Mouse (Mus musculus) hindbrain, embryonic 15.5 days (tissue): ENCODE data around the gene Ccl20. TPM values are rescaled to one million over a fixed set of nuclear protein-coding genes. Genes with fewer than 3 reads are reported as not detected.
A peak's percentile ranks its signal among the peaks of the same experiment; 100 is the strongest.

Experiments
- ATAC-seq: fragments of 200-750 bp; cut with Nextera tagmentation; 2 replicates; pipeline ENCODE4 v1.8.0; 2017; ENCODE audit warnings: low read depth, moderate number of reproducible peaks, moderate TSS enrichment; ENCODE audit not compliant: low FRiP score
- H3K27ac ChIP-seq: fragments of 300-500 bp; sonication (generic); replicated peaks from 2 replicates; pipeline ENCODE4 v1.5.1; 2015; ENCODE audit warnings: mild to moderate bottlenecking, inconsistent platforms
- H3K27me3 ChIP-seq: fragments of 300-500 bp; sonication (generic); 2 replicates; pipeline ENCODE4 v1.6.1; 2015; ENCODE audit warnings: control low read depth, inconsistent platforms
- H3K36me3 ChIP-seq: fragments of 300-500 bp; sonication (generic); 2 replicates; pipeline ENCODE4 v1.6.1; 2015; ENCODE audit warnings: control low read depth, inconsistent platforms
- H3K4me1 ChIP-seq: fragments of 300-500 bp; sonication (generic); replicated peaks from 2 replicates; pipeline ENCODE4 v1.6.1; 2015; ENCODE audit warnings: control low read depth, inconsistent platforms
- H3K4me2 ChIP-seq: fragments of 300-500 bp; sonication (generic); 2 replicates; pipeline ENCODE4 v1.6.1; 2015; ENCODE audit warnings: moderate library complexity, mild to moderate bottlenecking, inconsistent platforms
- H3K4me3 ChIP-seq: fragments of 300-500 bp; sonication (generic); 2 replicates; pipeline ENCODE4 v1.5.1; 2015; ENCODE audit warnings: mild to moderate bottlenecking, inconsistent platforms
- H3K9ac ChIP-seq: fragments of 300-500 bp; sonication (generic); 2 replicates; pipeline ENCODE4 v1.6.1; 2015; ENCODE audit warnings: inconsistent platforms
- H3K9me3 ChIP-seq: fragments of 300-500 bp; sonication (generic); 2 replicates; pipeline ENCODE4 v1.6.1; 2016; ENCODE audit warnings: control low read depth, inconsistent platforms
- WGBS: fragments of 180-500 bp; shearing (Covaris S2); methylation state at CpG from one replicate; pipeline ENCODE4 v1.1.7; 2015; 5-methylcytosine and 5-hydroxymethylcytosine counted together
- polyA plus RNA-seq: library from polyadenylated mRNA; unstranded; fragments of >200 nt; fragmentation: Nextera tagmentation; extraction: Ambion mirVana; gene quantifications from 2 replicates; pipeline ENCODE4 v1.2.1, GENCODE M21; 2015

Gene Ccl20
- polyA plus RNA-seq, 1 experiment from 2014 or later, result not detected

DNA sequence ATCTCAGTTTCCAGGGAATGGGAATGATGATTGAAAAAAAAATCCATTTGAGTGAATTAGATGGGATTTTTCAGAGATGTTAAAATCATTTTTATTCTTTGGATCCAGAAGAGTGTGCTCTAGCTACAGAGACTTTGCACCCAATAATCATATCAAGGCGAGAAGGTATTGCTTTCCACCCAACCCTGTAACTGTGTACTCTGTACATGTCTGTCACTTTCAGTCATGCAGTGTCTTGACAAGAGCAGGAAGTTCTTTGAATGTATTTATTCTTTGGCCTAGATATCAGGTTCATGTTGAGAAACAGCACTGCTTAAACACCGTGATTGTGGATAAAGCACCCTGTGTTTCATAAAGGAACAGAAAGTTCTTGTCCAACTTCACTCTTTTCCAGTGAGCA is 30.0 kb downstream of the Ccl20 start:
- Histone ChIP-seq H3K9me3 (no peaks in the 10 kb centered on the region), H3K4me1 (no peaks in the 10 kb centered on the region), H3K27me3 (no peaks in the 10 kb centered on the region), H3K4me3 (no peak overlapping the region), H3K9ac (no peak overlapping the region), H3K27ac (no peak overlapping the region), H3K36me3 (no peaks in the 10 kb centered on the region), H3K4me2 (no peak overlapping the region)
- 95% methylated on average over 2 of the region's 2 CpGs for WGBS
- ATAC-seq, result no peak

DNA sequence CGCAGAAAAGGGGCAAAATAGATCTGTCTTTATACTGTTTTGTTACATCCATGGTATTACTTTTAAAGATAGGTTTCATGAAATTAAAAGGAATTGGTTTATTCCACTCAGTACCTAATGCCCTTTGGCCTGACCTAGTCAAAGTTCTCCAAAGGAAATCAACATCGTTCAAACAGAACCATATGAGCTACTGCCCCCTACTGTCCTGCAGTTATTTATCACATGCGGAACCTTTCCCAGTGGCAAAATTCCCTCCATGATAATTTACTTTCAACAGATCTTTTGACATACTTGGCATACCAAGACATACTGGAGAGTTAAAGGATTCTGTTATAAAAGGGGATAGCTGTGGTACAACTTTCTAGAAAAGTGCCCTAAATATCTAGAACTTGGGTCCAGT is 33.7 kb downstream of the Ccl20 start:
- H3K36me3 ChIP-seq, result no peaks in the 10 kb centered on the region
- no peak overlapping the region for H3K4me2 ChIP-seq
- WGBS, result 77% methylated on average over 3 of the region's 3 CpGs
- no peak overlapping the region for H3K9ac ChIP-seq
- ATAC-seq, result no peak
- no peak overlapping the region for H3K4me3 ChIP-seq
- no peak overlapping the region for H3K27ac ChIP-seq
- no peaks in the 10 kb centered on the region for H3K9me3 ChIP-seq
- no peaks in the 10 kb centered on the region for H3K4me1 ChIP-seq
- no peaks in the 10 kb centered on the region for H3K27me3 ChIP-seq

GRCm38 (mm10) chr1:83152961-83153360 is 36.4 kb downstream of the Ccl20 start:
- WGBS, result 90% methylated on average over 3 of the region's 3 CpGs

GRCm38 (mm10) chr1:83156876-83157275 is 40.3 kb downstream of the Ccl20 start:
- Histone ChIP-seq H3K4me1 (0 out of 2 replicates have a peak, but pooled peaks cover 4% of the 10 kb centered on the region), H3K4me3 (no peak overlapping the region), H3K36me3 (no peaks in the 10 kb centered on the region), H3K27ac (no peak overlapping the region), H3K9ac (no peak overlapping the region), H3K4me2 (no peak overlapping the region), H3K27me3 (no peaks in the 10 kb centered on the region), H3K9me3 (no peaks in the 10 kb centered on the region)
- no peak for ATAC-seq
- 82% methylated on average over 1 of the region's 1 CpGs for WGBS

More at GRCm38 (mm10) chr1:83152961-83153360, 36.4 kb downstream of the Ccl20 start:
- Histone ChIP-seq H3K4me3 (no peak overlapping the region), H3K4me1 (no peaks in the 10 kb centered on the region), H3K9me3 (no peaks in the 10 kb centered on the region), H3K9ac (no peak overlapping the region), H3K27me3 (no peaks in the 10 kb centered on the region), H3K27ac (no peak overlapping the region), H3K4me2 (no peak overlapping the region), H3K36me3 (no peaks in the 10 kb centered on the region)
- no peak for ATAC-seq

- no peaks in the 10 kb centered on the region for H3K9me3 ChIP-seq
- no peaks in the 10 kb centered on the region for H3K27me3 ChIP-seq
- H3K9ac ChIP-seq, result peak within 1 kb of the TSS; percentile 20
- WGBS, result 2% methylated on average over 16 of the region's 16 CpGs
- peak; percentile 99 for ATAC-seq
- H3K36me3 ChIP-seq, result no peaks in the 10 kb centered on the region
- H3K4me1 ChIP-seq, result 0 out of 2 replicates have a peak, but pooled peaks cover 4% of the 10 kb centered on the region
- no peak within 1 kb of the TSS for H3K27ac ChIP-seq
- H3K4me2 ChIP-seq, result peak within 1 kb of the TSS; percentile 73
- H3K4me3 ChIP-seq, result peak within 1 kb of the TSS; percentile 50
Measured at GRCm38 (mm10) chr1:83159603-83160002, 43.0 kb downstream of the Ccl20 start, which contains the start of gene Daw1. Gene Daw1 (plus strand): TSS chr1:83159752.

DNA sequence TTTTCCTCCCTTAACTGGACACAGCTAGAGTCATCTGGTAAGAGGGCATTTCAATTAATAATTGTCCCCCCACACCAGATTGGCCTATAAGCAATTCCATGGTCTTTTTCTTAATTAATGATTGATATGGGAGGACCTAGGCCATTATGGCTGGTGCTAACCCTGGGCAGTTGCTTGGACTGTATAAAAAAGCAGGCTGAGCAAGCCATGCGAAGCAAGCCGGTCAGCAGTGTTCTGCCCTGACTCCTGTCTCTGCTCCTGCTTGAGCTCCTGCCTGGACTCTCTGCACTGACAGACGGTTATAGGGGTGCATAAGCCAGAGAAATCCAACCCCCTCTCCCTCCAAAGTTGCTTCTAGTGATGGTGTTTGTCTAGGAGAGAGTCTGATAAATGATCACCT is 45.1 kb downstream of the Ccl20 start:
- H3K27me3 ChIP-seq, result no peaks in the 10 kb centered on the region
- no peak overlapping the region for H3K9ac ChIP-seq

DNA sequence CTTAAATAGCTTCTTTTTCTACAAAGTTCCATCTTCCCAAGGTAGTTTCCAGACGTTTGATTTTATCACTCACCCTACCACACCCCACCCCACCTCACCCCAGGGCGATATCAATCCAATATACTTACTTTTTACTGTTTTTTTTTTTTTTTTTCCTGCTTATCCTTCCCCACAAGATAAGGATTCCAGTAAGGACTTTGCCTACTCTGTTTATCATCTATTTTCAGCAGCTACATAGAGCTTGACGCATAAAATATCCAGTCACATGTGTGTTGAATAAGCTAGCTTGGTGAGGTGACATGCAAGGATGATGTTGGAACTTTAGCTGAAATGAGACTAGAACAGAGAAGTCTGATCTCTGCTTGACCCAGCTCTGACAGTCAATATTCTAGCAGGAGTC is 47.5 kb downstream of the Ccl20 start:
- ATAC-seq, result no peak
- H3K4me2 ChIP-seq, result no peak overlapping the region
- H3K36me3 ChIP-seq, result no peaks in the 10 kb centered on the region
- no peaks in the 10 kb centered on the region for H3K27me3 ChIP-seq
- no peak overlapping the region for H3K27ac ChIP-seq
- H3K4me3 ChIP-seq, result no peak overlapping the region
- WGBS, result 84% methylated on average over 3 of the region's 3 CpGs
- no peak overlapping the region for H3K9ac ChIP-seq
- no peaks in the 10 kb centered on the region for H3K9me3 ChIP-seq
- 0 out of 2 replicates have a peak, but pooled peaks cover 4% of the 10 kb centered on the region for H3K4me1 ChIP-seq

More for the DNA sequence above, 45.1 kb downstream of the Ccl20 start:
- no peak overlapping the region for H3K27ac ChIP-seq
- H3K4me1 ChIP-seq, result 0 out of 2 replicates have a peak, but pooled peaks cover 4% of the 10 kb centered on the region
- H3K4me3 ChIP-seq, result no peak overlapping the region
- H3K4me2 ChIP-seq, result no peak overlapping the region
- 71% methylated on average over 3 of the region's 3 CpGs for WGBS
- H3K36me3 ChIP-seq, result no peaks in the 10 kb centered on the region
- ATAC-seq, result no peak
- no peaks in the 10 kb centered on the region for H3K9me3 ChIP-seq

Other genes with a start within 250 kb of the Ccl20 start
- 0.19 and 0.28 TPM in 2 replicates for gene A030005L19Rik, start 203.4 kb upstream of the Ccl20 start, polyA plus RNA-seq
- gene A030014E15Rik, start 191.8 kb upstream of the Ccl20 start, polyA plus RNA-seq, result not detected in 2 replicates
- gene Gm6217, start 185.4 kb upstream of the Ccl20 start, polyA plus RNA-seq, result not detected in 2 replicates
- not detected in 2 replicates for gene A030003K21Rik, start 173.4 kb upstream of the Ccl20 start, polyA plus RNA-seq
- gene Gm7544, start 160.8 kb upstream of the Ccl20 start, polyA plus RNA-seq, result not detected in 2 replicates
- gene Gm47955, start 156.5 kb upstream of the Ccl20 start, polyA plus RNA-seq, result not detected in 2 replicates
- not detected in 2 replicates for gene Gm47959, start 116.2 kb upstream of the Ccl20 start, polyA plus RNA-seq
- 0.98 and 1.1 TPM in 2 replicates for gene Slc19a3, start 78.3 kb upstream of the Ccl20 start, polyA plus RNA-seq
- gene Krtap28-10, start 74.3 kb upstream of the Ccl20 start, polyA plus RNA-seq, result not detected in 2 replicates
- gene Gm47969, start 71.8 kb upstream of the Ccl20 start, polyA plus RNA-seq, result not detected in 2 replicates
- not detected in 2 replicates for gene A030005K14Rik, start 57.4 kb upstream of the Ccl20 start, polyA plus RNA-seq
- not detected in 2 replicates for gene Krtap28-13, start 55.8 kb upstream of the Ccl20 start, polyA plus RNA-seq
- 1.1 and 2.0 TPM in 2 replicates for gene Daw1, start 43.0 kb downstream of the Ccl20 start, polyA plus RNA-seq